8 mouse cellular contexts compared by ENCODE assay signal in the genomic region with DNA sequence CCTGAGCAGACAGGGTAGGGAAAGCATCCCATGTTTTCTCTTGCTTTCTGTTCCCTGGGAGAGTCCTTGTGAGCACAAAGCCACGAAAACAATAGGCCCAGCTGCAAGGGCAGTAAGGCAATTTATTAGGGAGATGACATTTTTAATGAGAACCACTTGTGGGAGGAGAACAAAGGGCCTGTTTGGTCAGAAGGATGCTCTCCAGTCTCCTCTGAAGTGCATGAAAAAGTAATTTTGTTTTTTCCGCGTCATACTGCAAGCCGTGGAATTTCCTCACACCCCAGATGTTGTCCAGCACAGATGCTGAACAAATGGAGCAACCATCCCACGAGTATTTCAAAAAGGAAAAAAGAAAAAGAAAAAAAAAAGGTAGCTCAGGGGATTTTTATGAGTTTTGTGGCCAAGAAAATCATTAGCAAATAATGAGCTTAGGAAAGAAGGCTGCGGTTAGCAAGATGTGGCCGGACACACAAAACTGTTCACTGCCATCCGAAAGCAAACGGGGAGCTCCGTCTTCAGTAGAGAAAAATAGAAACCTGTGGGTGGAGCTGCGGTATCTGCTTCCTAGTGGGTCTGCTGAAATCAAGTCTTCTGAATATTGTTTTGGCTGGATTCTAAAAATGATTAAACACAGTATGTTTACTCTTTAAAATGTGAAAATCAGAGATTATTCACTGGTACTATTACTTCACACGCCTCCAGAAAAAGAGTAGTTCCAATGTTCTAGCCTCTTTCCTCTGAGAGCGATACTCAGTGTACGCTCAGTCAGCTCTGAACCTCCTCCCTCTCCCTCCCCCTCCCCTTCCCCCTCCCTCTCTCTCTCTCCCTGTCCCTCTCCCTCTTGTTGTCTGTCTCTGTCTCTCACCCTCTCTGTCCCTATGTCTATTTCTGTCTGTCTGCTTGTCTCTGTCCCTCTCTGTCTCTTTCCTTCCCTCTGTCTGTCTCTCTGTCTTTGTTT.
A peak's percentile ranks its signal among the peaks of the same experiment; 100 is the strongest.
DNase-seq lines count a peak whose midpoint lies in the region; ATAC-seq and TF ChIP-seq lines count a peak whose summit lies in the region.

No protein-coding gene starts in this region.

- no peaks in the 10 kb centered on the region for H3K4me1 ChIP-seq in kidney, postnatal 0 days (replicated peaks; ENCODE audit: insufficient read depth, low read length)
- H3K4me1 ChIP-seq in thymus, adult 2 months (replicated peaks; ENCODE audit: control insufficient read depth, insufficient read depth, low read length) = no peaks in the 10 kb centered on the region

- TF ChIP-seq POLR2A in thymus, adult 2 months (IDR thresholded peaks at IDR 0.05; ENCODE audit: control insufficient read depth, extremely low read depth, insufficient read depth, low read length, poor library complexity) = no peak

- H3K4me3 ChIP-seq in kidney, postnatal 0 days (replicated peaks; ENCODE audit: low read depth, low read length) = no peak overlapping the region
- no peak overlapping the region for H3K4me3 ChIP-seq in thymus, adult 2 months (ENCODE audit: control insufficient read depth, insufficient read depth, low read length)

- DNase-seq in kidney, postnatal 0 days (ENCODE audit: low spot score) = peak; percentile 80
- DNase-seq in kidney, postnatal 36 days = no peak
- peak; percentile 74 for DNase-seq in embryo, embryonic 10 days (ENCODE audit: low spot score)
- DNase-seq in gastrocnemius, postnatal 25 days = peak; percentile 59
- peak; percentile 83 for DNase-seq in mesoderm, embryonic 11.5 days (ENCODE audit: low read depth, low spot score)
- no peak for DNase-seq in testis, postnatal 10 days (ENCODE audit: low spot score)
- DNase-seq in thymus, adult 2 months = no peak
- DNase-seq in cerebellum, adult 9-11 months = no peak

- no peaks in the 10 kb centered on the region for H3K27me3 ChIP-seq in kidney, postnatal 0 days (ENCODE audit: insufficient read depth, low read length)
- no peaks in the 10 kb centered on the region for H3K27me3 ChIP-seq in thymus, adult 2 months (ENCODE audit: control insufficient read depth, insufficient read depth, low read length)

- H3K27ac ChIP-seq in kidney, postnatal 0 days = no peak overlapping the region
- no peak overlapping the region for H3K27ac ChIP-seq in thymus, adult 2 months (ENCODE audit: control insufficient read depth, insufficient read depth, low read length)

- no peak for ATAC-seq in kidney, postnatal 0 days (replicated peaks; ENCODE audit: low FRiP score, low read depth)

- no peaks in the 10 kb centered on the region for H3K36me3 ChIP-seq in kidney, postnatal 0 days (ENCODE audit: insufficient read depth, low read length)
- no peaks in the 10 kb centered on the region for H3K36me3 ChIP-seq in thymus, adult 2 months (ENCODE audit: control insufficient read depth, insufficient read depth, low read length)

- H3K9ac ChIP-seq in kidney, postnatal 0 days (ENCODE audit: low read depth, low read length) = 0 out of 2 replicates have a peak overlapping the region, but pooled peaks have one; percentile 31

- H3K4me2 ChIP-seq in kidney, postnatal 0 days (ENCODE audit: low read length) = peak overlapping the region; percentile 39

- no peaks in the 10 kb centered on the region for H3K9me3 ChIP-seq in kidney, postnatal 0 days (replicated peaks; ENCODE audit: low read length)

- 0 out of 2 replicates have a peak, but pooled peaks have one; percentile 9 for TF ChIP-seq CTCF in kidney, postnatal 0 days (IDR thresholded peaks at IDR 0.05; ENCODE audit: low read depth)
- TF ChIP-seq CTCF in thymus, adult 2 months (IDR thresholded peaks at IDR 0.05; ENCODE audit: borderline replicate concordance, control insufficient read depth, extremely low read depth, insufficient read depth, low read length, poor library complexity) = no peak

- 21% methylated on average over 14 of the region's 14 CpGs for WGBS in kidney, postnatal 0 days
- WGBS in thymus, adult 2 months = 74% methylated on average over 14 of the region's 14 CpGs

Comparison
In these comparisons a context has a peak if more than half of its experiments do, and no peak if none do; other contexts are left out.
1. DNase-seq: peak in kidney, postnatal 0 days (single experiment), embryo, embryonic 10 days (single experiment), gastrocnemius, postnatal 25 days (single experiment) and mesoderm, embryonic 11.5 days (single experiment); none in kidney, postnatal 36 days (0 of 2), testis, postnatal 10 days (single experiment), thymus, adult 2 months (single experiment) and cerebellum, adult 9-11 months (single experiment).